Mouse (Mus musculus) CD4-positive, CD25-positive, alpha-beta regulatory T cell, adult 4 months (primary cell): ENCODE data around the gene Spdef. TPM values are rescaled to one million over a fixed set of nuclear protein-coding genes. Genes with fewer than 3 reads are reported as not detected.

Experiments used
- ATAC-seq: one replicate; pipeline ENCODE4 v1.8.0; 2017
- polyA plus RNA-seq, 2 experiments: library from polyadenylated mRNA; unstranded; fragments of 100-300 nt; shearing (Covaris generic); gene quantifications; one replicate each; pipeline ENCODE4 v1.2.1; 2017

Gene Spdef
- polyA plus RNA-seq, 2 experiments from 2014 or later: not detected

DNA sequence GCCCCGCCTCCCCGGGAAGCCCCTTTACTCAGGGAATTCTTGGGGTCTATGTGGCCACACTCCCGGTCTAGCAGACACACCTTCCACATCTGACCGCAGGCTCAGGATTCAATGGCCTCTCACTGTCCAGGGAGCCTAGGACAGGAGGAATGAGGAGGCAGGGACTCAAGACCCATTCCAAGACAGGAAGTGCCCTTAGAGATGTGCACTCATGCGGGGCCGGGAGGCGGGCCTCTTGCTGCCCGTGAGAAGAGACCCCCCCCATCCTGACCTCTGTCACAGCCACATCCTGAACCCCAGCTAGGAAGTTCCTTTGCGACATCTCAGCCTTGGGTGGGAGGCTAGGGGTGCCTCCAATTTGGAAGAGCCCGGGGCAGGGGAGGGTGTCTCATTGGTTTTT, 3.7 kb downstream of the Spdef start:
- ATAC-seq: no peak

DNA sequence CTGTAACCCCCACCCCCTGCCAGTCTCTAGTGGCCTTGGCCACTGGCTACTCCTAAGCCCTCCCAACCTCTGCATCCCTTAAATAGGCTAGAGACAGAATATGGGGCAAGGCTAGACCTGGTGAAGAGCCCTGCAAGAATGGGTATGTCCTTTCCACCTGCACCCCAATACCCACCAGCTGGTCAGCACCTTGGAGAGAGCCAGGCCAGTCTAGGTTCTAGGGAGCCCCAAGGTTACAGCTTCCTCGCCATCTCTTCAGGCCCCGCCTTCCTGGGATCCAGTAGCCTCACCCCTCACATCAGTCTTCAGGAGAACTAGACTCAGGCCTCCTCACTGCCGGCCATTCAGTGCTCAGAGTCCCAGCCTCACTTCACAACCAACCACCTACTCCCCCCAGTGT, 4.4 kb downstream of the Spdef start:
- ATAC-seq: no peak

DNA sequence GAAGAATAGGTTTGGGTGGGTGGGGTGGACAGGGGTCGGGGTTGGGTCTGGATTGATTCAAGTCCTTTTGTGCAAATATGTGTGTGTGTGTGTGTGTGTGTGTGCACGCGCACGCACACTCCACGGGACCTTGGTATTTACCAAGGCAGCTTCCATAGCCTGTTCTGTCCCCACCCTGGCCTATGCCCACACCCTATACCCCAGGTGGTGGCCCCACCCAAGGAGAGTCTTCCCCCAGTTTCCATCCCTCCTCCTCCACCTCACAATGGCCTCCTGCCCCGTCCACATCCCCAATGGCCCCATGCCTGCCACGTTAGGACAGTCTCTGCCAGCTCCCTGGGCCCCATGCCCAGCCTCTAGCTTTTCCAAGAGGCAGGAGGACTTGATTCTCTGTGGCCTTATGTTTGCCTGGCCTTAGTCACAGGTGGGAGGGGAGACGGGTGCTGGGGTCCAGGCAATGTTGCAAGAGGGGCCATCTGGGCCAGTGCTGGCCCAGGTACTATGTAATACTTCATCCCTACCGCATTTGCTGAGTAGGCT, 7.6 kb downstream of the Spdef start:
- ATAC-seq: no peak

DNA sequence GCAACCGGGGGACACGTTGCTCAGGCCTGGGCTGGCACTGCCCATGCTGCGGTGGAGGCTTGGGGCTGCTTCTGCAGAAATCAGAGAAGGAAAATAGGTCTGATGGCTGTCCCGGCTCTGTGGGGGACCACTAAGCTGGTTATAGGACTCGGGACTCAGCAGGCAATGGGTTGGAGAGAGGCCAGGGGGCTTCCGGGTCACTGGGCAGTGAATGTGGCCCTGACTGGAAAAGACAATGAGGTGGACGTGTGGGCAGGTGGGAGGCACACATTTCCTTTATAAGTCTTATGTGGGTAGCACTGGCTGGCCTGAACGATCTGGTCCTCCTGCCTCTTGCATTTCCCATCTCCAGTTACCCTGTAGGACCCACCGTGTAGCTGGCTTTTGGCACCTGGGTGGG, 8.4 kb downstream of the Spdef start:
- ATAC-seq: no peak

DNA sequence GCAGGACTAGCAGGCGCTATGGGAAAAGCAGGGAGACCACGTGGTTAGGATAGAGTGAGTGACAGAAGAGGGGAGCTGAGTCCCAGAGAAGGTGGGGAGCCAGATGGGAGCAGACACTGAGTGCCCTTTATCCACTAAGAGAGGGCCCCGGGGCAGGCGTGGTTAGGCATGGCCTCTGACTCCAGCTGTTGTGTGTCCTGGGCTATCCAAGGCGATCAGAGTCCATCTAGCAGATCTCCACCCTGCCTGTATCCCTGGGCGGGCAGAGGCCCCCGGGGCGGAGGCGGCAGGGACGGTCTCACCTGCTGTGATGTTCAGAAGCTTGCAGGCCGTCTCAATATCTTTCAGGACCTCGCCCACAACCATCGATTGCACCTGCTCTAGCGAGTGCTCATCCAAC, 9.1 kb downstream of the Spdef start:
- no peak for ATAC-seq

DNA sequence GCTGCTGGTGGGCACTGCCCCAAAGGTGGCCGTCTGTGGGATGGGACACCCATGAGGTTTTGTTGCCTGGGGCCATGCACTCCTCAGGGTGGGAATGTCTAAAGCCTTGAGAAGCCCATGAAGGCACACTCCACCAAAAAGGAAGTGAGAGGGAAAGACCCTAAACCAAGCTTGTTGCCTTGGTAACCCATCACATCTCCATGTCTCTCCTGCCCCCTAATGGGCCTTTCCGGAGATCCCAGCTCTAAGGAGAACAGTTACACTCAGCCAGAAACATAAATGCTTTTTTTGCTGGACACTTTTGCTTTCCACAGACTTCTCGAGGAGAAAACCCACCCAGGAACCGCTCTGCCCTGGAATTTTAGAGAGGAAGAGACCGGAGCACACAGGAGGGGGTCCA, 10.5 kb downstream of the Spdef start:
- no peak for ATAC-seq

DNA sequence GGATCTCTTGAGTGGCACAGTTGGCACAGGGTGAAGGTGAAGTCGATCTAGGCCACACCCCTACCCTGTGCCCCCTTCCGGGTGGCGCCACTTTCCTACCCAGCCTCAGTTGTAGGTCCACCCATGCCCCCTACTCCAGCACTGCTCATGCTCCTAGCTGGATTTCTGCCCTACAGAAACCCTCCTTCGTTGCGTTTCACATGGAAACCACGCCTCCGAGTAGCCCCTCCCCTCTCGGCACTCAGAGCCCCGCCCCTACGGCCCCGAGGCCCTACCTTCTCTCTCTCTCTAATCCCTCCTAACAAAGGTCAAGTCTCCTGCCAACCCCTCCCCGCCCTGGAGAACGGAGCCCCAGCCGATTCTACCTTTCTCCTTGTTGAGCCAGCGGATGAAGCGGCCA, 12.0 kb downstream of the Spdef start:
- ATAC-seq: no peak

DNA sequence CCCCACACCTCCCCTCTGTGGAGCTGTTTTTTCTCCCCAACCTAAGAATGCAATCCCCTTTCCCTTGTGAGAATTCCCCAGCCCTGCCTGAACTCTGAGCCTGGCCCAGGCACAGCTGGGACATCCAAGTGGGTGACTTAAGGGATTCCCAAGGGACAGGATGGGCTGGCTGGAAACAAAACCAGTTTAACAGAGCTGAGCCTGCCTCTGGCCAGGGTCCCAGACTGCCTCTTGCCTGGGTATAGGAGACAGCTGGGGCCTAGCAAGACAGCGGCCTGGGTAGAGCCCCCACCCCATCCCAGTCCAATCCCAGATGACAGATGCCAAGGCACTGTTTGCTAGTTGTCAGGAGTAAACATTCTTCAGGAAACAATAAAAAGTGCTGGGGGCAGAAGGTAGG, 15.9 kb downstream of the Spdef start:
- ATAC-seq: no peak

DNA sequence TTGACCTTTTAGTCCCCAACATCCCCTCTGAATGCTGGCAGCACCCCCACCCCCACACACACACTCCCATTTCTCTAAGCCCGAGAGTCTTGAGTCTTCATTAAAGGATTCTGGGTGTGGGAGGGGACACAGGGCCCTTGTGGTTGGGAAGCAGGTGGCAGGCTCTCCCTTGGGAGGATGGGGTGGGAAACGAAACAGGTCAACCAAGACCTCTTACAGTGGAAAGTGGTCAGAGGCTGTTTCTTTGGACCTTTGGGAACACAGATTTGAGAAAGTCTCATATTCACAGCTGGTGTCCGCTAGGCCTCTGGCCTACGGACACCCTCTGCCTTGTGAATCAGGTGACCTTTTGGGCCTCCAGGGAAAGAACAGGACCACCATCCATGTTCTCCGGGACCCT, 19.1 kb downstream of the Spdef start:
- ATAC-seq: no peak

DNA sequence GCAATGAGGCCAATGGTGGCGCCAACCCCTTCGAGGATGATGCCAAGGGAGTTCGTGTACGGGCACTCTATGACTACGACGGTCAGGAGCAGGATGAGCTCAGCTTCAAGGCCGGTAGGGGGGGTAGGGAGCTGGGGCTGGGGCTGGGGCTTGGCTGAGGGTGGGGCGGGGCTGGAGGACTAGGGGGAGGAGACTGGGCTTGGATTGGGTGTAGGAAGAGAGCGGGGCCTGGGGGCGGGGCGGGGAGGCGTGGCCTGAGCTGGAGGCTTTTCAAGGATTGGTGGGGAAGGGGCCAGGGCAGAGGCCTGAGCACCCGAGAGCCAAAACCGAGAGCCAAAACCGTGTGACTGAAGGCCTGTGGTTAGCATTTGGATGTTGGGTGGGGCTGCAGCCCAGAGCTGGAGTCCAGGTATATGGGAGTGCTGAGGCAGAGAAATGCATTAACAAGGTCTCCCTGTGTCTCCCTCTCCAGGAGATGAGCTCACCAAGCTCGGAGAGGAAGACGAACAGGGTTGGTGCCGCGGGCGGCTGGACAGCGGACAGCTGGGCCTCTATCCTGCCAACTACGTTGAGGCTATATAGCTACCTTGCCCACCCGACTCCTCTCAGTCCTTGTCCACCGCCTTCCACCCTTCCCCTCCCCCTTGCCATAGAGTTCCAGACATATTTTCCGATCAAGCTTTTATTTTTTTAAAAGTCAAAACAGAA, 20.6 kb downstream of the Spdef start:
- ATAC-seq: no peak

DNA sequence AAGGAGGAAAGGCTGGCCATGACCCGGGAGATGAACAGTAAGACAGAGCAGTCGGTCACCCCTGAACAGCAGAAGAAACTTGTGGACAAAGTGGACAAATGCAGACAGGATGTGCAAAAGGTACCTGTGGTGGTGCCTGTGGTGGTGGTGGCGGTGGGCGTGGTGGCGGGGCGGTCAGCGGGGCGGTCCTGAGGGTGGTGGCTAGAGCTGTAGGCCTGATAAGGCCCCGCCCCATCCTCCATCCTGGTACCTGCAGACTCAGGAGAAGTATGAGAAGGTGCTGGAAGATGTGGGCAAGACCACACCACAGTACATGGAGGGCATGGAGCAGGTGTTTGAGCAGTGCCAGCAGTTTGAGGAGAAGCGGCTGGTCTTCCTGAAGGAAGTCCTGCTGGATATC, 23.1 kb downstream of the Spdef start:
- ATAC-seq: no peak

DNA sequence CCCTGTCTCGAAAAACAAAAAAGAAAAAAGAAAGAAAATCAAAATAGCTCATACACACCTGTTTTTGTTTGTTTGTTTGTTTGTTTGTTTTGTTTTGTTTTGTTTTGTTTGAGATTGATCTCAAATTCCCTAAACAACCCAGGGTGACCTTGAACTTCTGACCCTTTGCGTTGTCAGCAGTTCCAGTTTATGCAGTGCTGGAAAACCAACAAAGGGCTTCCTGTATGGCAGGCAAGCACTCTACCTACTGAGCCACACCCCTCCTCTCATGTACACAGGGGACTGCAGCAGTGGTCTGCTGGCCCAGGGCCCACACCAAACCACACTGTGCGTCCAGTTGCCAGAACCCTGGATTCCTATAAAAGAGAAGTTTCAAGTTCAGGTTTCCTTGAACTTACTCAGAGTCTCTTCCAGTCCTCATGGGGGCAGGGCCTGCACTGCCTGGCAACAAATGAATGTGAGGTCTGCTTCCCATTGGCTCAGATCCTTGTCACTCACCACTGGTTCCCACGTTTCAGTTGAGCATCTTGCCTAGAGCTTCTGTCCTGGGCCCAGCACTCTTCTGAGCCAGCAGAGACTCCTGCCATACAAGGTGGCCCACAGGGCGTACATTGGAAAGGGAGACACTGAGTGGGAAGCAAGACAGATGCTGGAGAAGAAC, 24.7 kb downstream of the Spdef start:
- no peak for ATAC-seq

DNA sequence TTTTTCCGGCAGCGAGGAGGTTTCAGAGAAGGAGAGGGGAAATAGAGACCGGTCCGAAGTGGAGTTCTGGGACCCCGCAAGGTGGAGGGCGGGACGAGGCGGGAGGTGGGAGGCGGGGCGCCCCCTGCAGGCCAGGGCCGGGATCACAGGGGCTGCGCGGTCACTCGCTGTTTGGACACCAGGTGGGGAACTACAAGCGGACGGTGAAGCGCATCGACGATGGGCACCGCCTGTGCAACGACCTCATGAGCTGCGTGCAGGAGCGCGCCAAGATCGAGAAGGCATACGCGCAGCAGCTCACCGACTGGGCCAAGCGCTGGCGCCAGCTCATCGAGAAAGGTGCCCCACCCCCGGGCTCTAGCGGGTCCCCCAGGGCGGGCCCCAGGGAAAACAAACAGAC, 26.2 kb downstream of the Spdef start:
- no peak for ATAC-seq

DNA sequence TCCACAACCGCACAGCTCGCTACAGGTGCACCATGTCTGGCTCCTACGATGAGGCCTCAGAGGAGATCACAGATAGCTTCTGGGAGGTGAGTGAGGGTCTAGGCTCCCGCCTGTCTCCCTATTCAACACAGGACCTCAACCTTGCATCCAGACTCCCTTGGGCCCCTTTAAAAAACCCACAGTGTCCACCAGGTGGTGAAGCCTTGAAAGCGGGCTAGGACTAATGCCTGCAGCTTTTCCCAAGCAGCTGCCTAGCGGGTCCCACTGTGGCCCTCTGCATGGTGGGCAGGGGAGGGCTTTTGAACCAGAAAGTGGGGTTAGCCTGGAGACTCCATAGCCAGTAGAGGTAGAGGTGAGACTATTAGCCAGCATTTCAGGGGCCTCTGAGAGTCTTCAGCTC, 26.9 kb downstream of the Spdef start:
- no peak for ATAC-seq

DNA sequence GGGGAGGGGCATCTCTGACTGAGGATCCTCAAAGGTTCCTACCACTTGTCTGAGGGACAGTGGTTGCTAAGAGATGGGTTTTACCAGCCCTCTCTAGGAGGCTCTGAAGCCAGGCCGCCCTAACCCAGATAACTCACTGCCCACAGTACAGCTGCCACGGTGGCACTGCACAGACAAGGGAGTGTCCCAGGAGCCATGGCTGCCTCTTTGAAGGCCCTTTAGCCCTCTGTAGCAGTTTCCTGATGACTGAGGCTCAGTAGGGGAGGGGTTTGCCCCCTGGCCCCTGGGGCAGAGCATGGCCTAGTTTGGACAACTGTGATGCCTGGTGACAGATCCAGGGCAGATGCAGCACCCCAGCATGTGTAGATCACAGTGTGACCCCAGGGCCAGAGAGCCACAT, 27.9 kb downstream of the Spdef start:
- ATAC-seq: no peak

DNA sequence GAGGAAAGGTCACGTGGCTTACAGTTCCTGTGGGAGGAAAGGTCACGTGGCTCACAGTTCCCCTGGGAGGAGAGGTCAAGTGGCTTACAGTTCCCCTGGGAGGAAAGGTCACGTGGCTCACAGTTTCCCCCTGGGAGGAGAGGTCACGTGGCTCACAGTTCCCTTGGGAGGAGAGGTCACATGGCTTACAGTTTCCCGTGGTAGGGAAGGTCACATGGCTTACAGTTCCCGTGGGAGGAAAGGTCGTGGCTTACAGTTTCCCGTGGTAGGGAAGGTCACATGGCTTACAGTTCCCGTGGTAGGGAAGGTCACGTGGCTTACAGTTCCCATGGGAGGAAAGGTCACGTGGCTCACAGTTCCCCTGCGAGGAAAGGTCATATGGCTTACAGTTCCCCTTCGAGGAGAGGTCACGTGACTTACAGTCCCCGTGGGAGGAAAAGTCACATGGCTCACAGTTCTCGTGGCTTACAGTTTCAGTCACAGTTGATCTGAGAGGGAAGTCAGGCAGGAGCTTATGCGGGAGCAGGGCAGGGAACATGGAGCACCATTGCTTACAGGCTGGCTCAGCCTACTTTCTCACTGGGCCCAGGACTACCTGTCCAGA, 29.0 kb downstream of the Spdef start:
- no peak for ATAC-seq

DNA sequence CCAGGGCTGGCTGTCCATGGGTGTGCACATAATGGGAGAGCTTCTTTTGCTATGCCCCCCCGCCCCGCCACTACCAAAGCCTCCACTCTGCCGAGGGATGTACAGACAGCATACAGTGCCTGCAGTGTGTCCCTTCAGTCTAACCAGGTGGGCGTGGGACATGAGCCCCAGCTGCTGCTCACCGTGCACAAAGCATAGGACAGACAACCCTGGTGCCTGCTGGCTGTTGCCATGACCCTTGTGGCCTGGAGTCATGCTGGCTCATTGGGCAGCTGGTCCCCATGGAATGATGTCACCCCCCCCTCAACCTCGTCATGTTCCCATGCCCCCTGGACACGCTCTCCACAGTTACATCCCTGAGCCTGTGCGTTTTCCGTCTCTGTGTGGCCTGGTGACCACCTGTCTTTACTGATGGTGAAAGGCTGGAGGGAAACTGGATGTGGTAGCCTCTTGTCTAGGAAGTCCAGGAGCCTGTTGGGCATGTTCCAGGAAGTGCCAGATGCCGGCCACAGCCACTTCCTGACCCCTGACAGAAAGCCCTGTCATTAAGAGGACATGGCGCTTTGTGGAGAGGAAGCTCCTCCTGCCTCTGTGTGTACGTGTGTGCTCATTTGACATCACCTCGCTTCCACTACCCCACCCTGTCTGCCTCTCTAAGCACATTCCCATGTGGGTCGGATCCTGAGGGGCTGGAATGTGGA, 37.6 kb downstream of the Spdef start:
- ATAC-seq: no peak

DNA sequence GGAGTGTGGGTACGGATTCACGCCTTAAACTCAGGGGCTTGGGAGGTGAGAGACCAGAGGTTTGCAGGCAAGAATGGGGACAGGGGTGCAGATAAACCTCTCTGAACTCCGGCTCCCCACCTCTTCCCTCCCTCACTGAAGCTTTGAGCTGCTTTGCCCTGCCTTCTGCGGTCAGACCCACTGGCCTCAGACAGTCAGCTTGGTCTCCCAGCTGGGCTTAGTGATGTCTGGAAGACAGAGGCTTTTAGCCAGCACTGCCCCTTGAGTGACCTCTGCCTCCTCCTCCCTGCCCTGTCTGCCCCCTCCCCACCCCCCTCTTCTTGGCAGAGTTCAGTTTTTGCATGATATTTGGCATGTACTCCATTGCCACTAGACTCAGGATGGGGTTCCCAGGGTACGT, 42.4 kb downstream of the Spdef start:
- ATAC-seq: no peak

DNA sequence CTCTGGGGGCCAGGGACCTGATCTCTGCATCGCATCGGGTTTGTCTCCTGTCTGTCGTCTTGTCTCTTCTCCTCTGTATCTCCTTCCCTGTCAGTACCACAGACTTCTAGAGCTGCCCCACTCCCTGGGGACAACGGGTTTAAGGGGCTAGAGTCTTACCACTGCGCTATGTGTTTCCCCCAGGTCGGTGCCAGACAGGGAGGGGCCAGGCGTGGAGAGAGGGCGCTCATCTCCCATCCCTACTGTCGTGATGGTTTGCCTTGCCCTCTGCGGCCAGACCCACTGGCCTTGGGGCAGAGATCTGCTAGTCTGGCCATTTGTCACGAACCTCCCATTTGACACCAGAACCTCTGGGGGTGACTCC, 43.2 kb downstream of the Spdef start:
- ATAC-seq: no peak

DNA sequence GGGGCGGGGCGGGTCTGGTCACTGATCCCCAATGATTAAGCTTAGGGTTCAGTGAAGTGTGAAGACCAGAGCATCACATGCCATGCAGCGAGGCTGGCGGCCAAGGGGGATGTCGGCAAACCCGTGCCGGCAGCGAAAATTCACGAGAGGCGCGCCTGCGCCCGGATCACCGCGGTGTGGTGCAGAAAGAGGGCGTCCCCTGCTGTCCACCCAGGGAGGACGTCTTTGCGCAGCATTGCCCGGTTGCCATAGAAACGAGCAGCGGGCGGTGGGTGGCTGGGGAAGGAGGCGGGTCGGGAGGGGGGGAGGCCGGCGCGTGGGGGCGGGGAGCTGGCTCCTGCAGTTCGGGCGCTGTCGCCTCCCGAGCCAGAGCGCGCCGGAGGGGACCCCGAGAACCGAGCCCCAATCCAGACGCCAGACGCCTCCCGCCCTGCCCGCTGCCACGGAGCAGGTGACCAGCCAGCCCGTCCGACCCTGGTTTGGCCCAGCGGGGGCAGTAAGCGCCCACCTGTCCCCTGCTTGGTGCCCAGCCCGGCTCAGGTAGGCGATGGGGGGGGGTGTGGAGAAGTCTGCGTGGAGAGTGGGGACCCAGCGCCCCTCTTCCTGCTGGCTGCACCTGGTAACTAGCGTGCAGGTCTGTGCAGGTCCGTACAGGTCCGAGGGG, 43.7 kb downstream of the Spdef start:
- peak; percentile 41 for ATAC-seq

DNA sequence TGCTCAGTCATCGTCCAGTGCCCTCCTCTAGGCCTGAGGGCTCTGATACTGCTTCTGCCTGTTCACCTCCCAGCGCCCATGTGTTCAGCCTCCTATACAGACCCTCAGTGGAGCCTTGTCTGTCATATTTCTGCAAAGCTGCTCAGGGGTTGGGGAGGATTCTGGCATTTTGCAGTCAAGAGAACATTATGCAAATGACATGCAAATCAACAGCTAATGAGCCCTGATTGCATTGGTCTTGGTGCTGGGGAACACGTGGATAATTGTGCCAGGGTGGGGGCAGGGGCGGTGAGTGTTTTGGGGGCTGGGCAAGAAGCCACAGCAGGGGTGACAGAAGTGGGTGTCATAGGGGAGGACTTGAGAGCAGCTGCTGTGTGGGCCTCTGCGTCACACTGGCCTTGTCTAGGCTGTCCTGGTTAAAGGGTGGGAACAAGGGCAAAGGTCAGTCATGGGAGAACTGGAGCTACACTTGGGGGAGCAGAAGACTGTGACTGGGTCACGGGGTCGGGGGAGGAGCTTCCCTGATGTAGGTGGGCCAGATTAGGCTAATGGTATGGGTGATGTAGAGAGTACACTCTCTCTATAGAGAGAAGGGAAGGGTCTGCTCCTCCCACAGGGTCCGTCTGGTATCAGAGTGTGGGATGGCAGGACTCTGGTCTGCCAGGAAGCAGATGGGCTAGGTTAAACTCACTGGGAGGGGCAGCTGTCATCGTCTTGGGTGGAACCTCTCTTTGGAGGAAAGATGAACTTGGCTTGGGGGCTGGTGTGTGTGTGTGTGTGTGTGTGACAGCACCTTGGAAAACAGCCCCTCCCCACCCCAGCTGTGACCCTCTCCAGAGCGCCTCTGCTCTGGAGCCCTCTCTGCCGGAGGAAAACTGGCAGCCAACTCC, 49.6 kb downstream of the Spdef start:
- ATAC-seq: no peak

DNA sequence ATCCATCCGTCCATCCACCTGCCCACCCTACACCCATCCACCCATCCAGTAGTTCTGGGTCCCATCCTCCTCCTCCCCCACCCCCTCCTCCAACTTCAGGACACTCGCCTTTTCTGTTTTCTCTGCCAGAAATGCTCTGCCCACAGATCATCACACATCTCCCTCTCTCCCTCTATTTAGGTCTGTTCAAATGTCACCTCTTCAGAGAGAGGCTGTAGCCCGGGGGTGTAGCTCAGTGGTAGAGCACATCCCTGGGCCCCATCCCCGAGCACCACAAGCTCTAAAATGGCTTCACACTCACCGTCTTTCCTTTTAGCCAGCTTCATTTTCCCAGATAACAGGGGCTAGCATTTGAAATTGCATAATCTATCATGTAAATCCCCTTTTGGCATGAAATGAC, 51.0 kb downstream of the Spdef start:
- ATAC-seq: no peak
